ENCODE assay signal across 17 mouse cellular contexts in the genomic region with DNA sequence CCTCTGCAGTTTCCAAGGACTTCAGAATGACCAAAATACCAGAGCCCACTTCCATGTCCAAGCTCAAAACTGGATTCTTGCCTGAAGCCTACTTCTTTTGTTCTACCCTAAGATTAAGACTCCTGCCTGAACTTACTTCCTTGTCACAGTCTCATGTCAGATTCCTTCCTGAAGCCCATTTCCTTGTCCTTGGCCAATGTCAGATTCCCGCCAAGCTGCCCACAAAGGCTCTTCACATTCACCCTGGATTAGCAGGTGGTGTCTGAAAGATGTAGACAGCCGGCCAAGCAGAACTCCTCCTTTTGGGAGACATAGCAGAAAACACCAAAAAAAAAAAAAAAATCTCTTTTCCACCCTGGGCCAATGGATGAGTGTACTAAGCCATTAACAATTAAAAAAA. TPM values are rescaled to one million over a fixed set of nuclear protein-coding genes. Genes with fewer than 3 reads are reported as not detected.
"Had no signal": no experiment of that assay in that cellular context is flagged by ENCODE, and none has a peak within 500 bp of the region (broad histone marks: within the 10 kb centered on the region; RNA-seq: fewer than 3 reads in every experiment).

No protein-coding gene starts in this region.

- DNase-seq: lung, embryonic 14.5 days; lung, postnatal 10 days; midbrain, embryonic 14.5 days; retina, postnatal 1 day; right cerebral cortex, adult 18-20 months; right cerebral cortex, postnatal 25 days; right cerebral cortex, postnatal 4 days; spleen, adult 18-20 months; thymus, adult 18-20 months; thymus, postnatal 14 days; thymus, postnatal 4 days had no signal

- H3K9ac ChIP-seq: lung, embryonic 14.5 days; midbrain, embryonic 12.5 days; neural tube, embryonic 13.5 days; neural tube, embryonic 15.5 days had no signal

- H3K27me3 ChIP-seq: midbrain, embryonic 12.5 days; neural tube, embryonic 13.5 days; neural tube, embryonic 15.5 days had no signal

- H3K4me3 ChIP-seq: midbrain, embryonic 10.5 days; midbrain, embryonic 12.5 days; myocyte; neural tube, embryonic 13.5 days; neural tube, embryonic 15.5 days had no signal

- H3K27ac ChIP-seq: midbrain, embryonic 10.5 days; midbrain, embryonic 12.5 days; neural tube, embryonic 13.5 days; neural tube, embryonic 15.5 days had no signal

- H3K36me3 ChIP-seq: midbrain, embryonic 10.5 days; midbrain, embryonic 12.5 days; neural tube, embryonic 13.5 days; neural tube, embryonic 15.5 days had no signal

- H3K4me1 ChIP-seq: neural tube, embryonic 13.5 days; neural tube, embryonic 15.5 days had no signal

- H3K9me3 ChIP-seq: midbrain, embryonic 10.5 days; midbrain, embryonic 12.5 days; neural tube, embryonic 13.5 days; neural tube, embryonic 15.5 days had no signal

RNA-seq across cellular contexts. Expression of a gene that starts 31.5 kb away (rescaled TPM):
- polyA plus RNA-seq: small intestine, adult 2 months had no signal
